Mouse (Mus musculus): ENCODE measurements around the gene Olfr536.
"Not testable (repeated sequence)": the region's sequence is repeated elsewhere in the genome, so short reads cannot be mapped to it uniquely, and the experiment has no call there.

Olfr536 gene

DNA sequence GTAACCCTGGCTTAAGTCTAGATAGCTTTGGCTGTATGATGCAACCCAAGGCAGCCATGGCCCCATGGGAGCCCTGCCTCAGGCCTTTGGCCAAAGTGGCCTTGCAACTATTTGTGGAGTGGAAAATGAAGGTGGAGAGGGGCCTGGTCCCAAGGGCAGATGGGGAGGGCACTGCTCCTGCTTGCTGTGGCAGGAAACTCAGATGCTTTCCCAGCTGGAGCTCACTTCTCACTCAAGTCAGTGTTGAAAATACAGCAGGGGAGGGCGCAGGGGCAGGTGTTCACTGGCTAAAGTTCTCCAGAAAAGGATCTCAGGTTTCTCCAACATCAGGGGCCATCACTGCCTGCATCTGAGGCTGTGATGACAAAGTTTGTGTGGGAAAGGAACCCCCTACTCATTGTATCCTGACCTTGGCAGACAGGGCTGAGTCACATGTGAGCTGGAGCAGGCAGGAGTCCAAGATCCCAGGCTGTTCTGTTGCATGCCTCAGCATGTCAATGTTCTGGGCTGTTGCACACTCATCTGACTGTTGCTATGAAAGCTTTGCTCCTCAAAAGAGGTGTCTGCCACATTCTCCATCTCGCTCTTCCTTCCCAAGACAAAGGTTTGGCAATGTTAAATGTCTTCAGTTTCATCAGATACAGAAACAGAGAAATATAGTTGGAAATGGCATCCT lies at the start of gene Olfr536:
Gene Olfr536, minus strand, starts transcription at position 51 of the 676 bp plus-strand sequence.
- DNase-seq: not testable (repeated sequence)

DNA sequence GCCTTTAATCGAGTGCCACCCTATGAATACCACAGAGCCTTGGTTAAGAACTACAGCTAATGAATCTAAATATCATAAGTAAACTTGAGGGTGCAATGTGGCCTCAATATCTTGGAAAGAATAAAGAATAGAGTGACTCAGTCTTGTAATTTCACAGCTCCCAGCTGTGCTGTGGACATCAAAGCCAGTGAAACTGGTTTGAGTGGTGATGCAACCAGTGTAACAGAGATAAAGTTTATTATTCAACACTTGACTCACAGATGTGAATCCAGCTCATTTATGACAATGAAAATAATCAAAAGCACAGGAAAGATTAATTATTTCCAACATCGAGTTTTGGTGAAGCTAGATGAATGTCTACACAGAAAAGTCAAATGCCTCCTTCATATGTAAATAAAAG lies 32.5 kb upstream of the Olfr536 start:
- DNase-seq: no peak

DNA sequence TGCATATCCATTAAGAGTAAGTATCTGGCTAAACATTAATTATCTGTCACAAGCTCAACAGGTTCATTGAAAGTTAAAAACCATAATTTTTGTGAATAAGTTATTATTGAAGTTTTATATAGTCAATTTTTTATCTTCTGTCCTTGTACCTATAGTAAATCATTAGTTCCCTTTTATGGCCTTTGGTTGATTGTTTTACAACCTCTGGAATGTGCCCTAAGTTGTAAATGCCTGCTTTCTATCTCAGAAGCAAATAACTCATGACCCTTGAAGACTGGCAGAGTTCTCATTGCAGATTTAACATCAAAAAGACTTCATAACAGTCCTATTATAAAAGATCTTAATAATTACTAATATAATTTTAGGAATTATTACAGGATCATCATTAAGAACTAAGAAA lies 12.5 kb downstream of the Olfr536 start:
- no peak for DNase-seq

DNA sequence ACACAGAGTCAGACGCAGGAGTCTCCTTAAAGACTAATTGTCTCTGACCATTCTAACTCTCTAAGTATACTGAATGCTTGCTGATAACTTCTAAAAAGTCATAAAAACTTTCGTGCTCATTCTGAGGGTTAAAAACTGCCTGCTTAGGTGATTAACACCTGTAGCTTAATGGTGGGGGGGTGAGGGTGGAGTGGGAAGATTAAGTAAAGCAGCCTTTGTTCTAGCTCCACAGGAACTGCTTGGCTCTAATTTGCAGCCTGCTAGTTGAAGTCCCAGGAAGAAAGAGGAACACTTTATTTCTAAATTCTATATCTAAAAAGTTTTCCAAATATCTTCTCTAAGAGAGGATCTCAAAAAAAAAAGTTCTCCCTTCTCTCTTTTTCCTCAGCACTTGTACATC lies 13.0 kb downstream of the Olfr536 start:
- no peak for DNase-seq

DNA sequence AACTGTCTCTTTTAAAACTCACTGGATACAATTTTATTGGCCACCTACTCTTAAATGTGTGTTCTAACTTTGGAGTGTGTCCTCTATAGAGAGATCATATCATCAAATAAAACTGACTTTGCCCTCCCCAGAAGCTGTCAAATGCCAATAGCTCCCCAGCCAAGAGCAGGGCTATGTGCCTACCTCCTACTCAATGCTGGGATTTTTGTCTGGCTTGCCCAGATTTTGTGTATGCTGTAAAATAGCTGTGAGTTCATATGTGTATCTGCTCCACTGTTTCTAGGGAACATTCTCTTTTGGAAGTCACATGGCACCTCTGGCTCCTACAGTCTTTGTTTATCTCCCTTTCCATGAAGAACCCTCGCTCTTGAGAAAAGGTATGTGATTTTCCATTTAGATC lies 18.2 kb downstream of the Olfr536 start:
- no peak for DNase-seq

DNA sequence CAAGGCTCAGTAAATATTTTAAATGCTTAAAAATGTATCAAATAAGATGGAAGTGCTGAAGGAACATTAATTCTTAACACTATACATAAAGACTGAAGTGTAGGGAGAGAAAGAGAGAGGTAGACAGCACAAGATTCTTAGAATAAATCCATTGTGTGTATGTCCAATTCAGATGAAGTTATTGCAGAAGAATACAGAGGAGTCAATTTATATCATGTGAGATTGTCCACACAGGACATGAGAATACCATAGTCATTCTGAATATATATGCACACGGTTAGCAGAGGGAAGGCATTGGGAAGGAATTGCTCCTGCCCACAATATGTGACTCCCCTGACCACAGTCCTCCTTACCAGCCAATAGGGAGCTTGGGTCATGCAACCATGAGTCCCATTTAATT lies 23.3 kb downstream of the Olfr536 start, which contains the start of gene Olfr535:
Gene Olfr535, plus strand, starts transcription at position 301 of the 400 bp plus-strand sequence.
- no peak for DNase-seq

DNA sequence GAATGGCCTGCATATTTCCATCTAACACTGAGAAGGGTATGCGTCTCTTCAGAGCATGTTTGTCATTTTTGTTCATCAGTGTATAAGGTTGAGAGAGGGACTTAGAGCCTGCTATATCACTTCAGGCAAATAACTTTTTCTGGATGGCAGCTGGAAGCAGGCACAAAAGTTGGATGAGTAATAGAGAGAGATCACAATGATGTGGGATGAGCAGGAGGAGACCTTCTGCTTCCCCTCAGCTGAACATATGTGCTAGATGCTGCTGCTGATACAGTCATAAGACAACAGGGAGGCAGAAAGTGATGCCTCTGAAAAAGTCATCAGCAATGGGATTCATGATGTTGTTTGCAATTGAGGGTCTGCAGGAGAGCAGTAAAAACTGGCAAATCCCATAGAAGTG lies 28.5 kb downstream of the Olfr536 start:
- DNase-seq: no peak

DNA sequence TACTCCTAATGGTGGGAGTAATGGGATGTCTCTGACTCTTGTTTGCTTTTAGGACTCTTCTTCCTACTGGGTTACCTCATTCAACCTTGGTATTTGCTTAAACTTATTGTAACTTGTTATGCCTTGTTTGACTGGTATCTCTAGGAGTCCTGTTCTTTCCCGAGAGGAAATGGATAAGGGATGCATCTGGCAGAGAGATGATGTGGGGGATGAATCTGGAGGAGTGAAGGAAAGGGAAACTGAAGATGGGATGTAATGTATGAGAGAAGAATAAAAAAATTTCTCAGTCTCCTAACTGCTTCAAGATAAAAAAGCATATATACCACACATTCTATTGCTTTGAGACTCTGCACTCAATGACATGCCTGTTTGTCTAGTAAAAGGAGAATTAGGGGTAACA lies 29.3 kb downstream of the Olfr536 start:
- DNase-seq: no peak

DNA sequence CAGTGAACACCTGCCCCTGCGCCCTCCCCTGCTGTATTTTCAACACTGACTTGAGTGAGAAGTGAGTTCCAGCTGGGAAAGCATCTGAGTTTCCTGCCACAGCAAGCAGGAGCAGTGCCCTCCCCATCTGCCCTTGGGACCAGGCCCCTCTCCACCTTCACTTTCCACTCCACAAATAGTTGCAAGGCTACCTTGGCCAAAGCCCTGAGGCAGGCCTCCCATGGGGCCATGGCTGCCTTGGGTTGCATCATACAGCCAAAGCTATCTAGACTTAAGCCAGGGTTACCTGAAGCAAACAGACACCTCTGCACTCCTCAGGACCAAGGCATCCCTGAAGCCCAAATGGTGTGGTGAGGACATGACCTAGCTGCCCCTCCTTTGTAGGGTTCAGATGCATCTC lies 44.1 kb downstream of the Olfr536 start, which contains the start of gene Olfr533:
Gene Olfr533, plus strand, starts transcription at position 301 of the 400 bp plus-strand sequence.
- DNase-seq: not testable (repeated sequence)

All from thymus, postnatal 25 days (tissue).